Mouse (Mus musculus): ENCODE results near the gene Smyd5. TPM values are rescaled to one million over a fixed set of nuclear protein-coding genes. Genes with fewer than 3 reads are reported as not detected.
A peak's percentile ranks its signal among the peaks of the same experiment; 100 is the strongest.

The Smyd5 gene
- 43.6 and 45.8 TPM in 2 replicates for polyA plus RNA-seq (2014; fragmentation: Nextera tagmentation; extraction: Ambion mirVana)

DNA sequence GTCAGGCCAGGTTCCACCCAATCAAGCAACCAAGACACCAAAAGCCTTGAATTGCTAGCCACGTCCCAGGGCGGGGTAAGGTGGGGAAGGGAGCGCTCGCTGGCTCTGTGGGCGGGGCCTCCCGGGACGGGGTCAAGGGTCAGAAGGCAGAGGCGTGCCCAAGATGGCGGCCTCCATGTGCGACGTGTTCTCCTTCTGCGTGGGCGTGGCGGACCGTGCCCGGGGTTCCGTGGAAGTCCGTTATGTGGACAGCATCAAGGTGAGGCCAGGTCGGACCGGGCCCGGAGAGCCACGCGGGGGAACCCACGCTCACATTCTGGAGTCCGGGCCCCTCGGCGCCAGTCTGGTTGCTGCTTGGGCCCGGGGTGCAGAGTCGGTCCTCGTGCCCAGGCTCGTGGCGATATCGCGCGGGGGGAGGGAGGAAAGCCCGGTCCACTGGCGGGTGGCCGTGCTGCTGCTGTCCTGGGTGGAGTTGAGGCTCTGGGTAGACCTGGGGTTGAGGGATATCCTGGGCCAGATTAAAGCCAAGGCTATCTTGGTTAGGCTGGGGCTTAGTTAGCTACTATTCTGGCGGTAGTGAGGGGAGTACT is at the start of gene Smyd5:
Gene Smyd5 (plus strand): TSS at position 148 of the 590 bp plus-strand sequence.
- peak within 1 kb of the TSS; percentile 94 for H3K4me3 ChIP-seq (ENCODE audit: low read depth, low read length)
- H3K36me3 ChIP-seq (ENCODE audit: control insufficient read depth, insufficient read depth, low read length), result no peaks in the 10 kb centered on the region
- WGBS, result under 1% methylated on average over 36 of the region's 39 CpGs
- peak within 1 kb of the TSS; percentile 68 for H3K9ac ChIP-seq (replicated peaks; ENCODE audit: low read depth, low read length)
- ATAC-seq (ENCODE audit: insufficient number of reproducible peaks, insufficient read depth, low FRiP score, low read depth), result peak; percentile 87
- no peaks in the 10 kb centered on the region for H3K9me3 ChIP-seq (ENCODE audit: control insufficient read depth, low read depth, low read length)
- 0 out of 2 replicates have a peak, but pooled peaks cover 4% of the 10 kb centered on the region for H3K4me1 ChIP-seq (ENCODE audit: control insufficient read depth, insufficient read depth, low read length)
- peak within 1 kb of the TSS; percentile 69 for H3K4me2 ChIP-seq (replicated peaks; ENCODE audit: low read depth, low read length)
- H3K27ac ChIP-seq (ENCODE audit: low read length), result no peak within 1 kb of the TSS
- H3K27me3 ChIP-seq (ENCODE audit: control insufficient read depth, insufficient read depth, low read length), result no peaks in the 10 kb centered on the region

DNA sequence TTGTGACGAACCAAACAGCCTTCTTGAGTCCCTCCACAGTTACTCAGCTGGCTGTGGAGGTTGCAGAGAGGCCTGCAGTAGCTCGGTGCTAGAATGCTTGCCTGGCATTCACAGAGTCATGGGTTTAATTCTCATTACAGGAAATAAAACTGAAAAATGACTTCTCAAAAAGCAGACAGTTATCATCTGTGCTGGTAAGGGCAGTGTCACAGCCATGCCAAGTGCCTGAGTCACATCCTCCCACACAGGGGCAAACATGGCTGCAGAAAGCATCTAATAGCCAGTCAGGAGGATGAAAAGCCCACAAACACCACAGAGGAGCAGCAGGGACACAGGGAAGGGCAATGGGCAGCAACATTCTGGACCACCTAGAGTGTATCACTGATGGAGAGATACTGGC is 49.0 kb upstream of the Smyd5 start:
- no peak overlapping the region for H3K27ac ChIP-seq (ENCODE audit: low read length)

DNA sequence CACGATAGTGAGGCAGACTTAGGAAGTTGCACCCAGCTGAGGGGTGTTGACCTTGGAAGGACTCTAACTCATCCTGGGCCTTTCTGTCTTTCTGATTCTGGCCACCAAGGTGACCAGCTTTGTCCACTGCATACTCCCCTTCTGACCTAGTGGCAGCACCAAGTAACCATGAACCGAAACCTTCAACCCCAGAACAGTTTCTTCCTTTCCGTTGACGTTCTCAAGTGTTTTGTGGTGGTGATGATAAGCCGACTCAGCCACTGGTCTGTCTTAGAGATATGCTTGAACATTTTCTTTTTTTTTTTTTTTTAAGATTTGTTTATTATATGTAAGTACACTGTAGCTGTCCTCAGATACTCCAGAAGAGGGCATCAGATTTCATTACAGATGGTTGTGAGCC is 43.2 kb upstream of the Smyd5 start:
- Histone ChIP-seq H3K27ac (ENCODE audit: low read length) (no peak overlapping the region), H3K9ac (replicated peaks; ENCODE audit: low read depth, low read length) (no peak overlapping the region), H3K4me3 (ENCODE audit: low read depth, low read length) (no peak overlapping the region), H3K4me2 (replicated peaks; ENCODE audit: low read depth, low read length) (no peak overlapping the region), H3K36me3 (ENCODE audit: control insufficient read depth, insufficient read depth, low read length) (no peaks in the 10 kb centered on the region), H3K27me3 (ENCODE audit: control insufficient read depth, insufficient read depth, low read length) (no peaks in the 10 kb centered on the region), H3K4me1 (ENCODE audit: control insufficient read depth, insufficient read depth, low read length) (no peaks in the 10 kb centered on the region), H3K9me3 (ENCODE audit: control insufficient read depth, low read depth, low read length) (no peaks in the 10 kb centered on the region)
- WGBS, result 74% methylated on average over 5 of the region's 5 CpGs
- no peak for ATAC-seq (ENCODE audit: insufficient number of reproducible peaks, insufficient read depth, low FRiP score, low read depth)

More for the DNA sequence above, 49.0 kb upstream of the Smyd5 start:
- 0 out of 2 replicates have a peak, but pooled peaks cover 3% of the 10 kb centered on the region for H3K4me1 ChIP-seq (ENCODE audit: control insufficient read depth, insufficient read depth, low read length)
- no peak overlapping the region for H3K4me3 ChIP-seq (ENCODE audit: low read depth, low read length)
- WGBS, result 82% methylated on average over 2 of the region's 2 CpGs
- no peak overlapping the region for H3K9ac ChIP-seq (replicated peaks; ENCODE audit: low read depth, low read length)
- H3K4me2 ChIP-seq (replicated peaks; ENCODE audit: low read depth, low read length), result no peak overlapping the region
- H3K27me3 ChIP-seq (ENCODE audit: control insufficient read depth, insufficient read depth, low read length), result no peaks in the 10 kb centered on the region
- no peaks in the 10 kb centered on the region for H3K9me3 ChIP-seq (ENCODE audit: control insufficient read depth, low read depth, low read length)
- no peaks in the 10 kb centered on the region for H3K36me3 ChIP-seq (ENCODE audit: control insufficient read depth, insufficient read depth, low read length)
- ATAC-seq (ENCODE audit: insufficient number of reproducible peaks, insufficient read depth, low FRiP score, low read depth), result no peak

DNA sequence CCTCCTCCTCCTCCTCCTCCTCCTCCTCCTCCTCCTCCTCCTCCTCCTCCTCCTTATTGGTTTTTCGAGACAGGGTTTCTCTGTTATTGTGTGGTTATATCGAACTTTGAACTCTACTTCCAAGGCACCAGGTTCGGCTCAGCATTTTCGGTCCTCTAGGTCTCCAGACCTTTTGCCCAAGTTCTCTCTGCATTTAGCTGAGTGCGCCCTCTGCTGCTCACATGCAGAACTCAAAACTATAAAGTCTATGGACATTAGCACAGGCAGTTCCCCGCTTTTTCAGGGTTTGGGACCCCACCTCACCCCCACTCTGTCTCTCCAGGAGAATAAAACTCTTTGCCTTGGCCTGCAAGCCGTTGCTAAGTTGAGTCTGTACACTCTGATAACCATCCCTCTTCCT is 40.0 kb upstream of the Smyd5 start:
- no peak overlapping the region for H3K9ac ChIP-seq (replicated peaks; ENCODE audit: low read depth, low read length)
- WGBS, result 18% methylated on average over 6 of the region's 7 CpGs
- no peak overlapping the region for H3K4me2 ChIP-seq (replicated peaks; ENCODE audit: low read depth, low read length)
- H3K9me3 ChIP-seq (ENCODE audit: control insufficient read depth, low read depth, low read length), result no peaks in the 10 kb centered on the region
- no peaks in the 10 kb centered on the region for H3K27me3 ChIP-seq (ENCODE audit: control insufficient read depth, insufficient read depth, low read length)
- no peaks in the 10 kb centered on the region for H3K4me1 ChIP-seq (ENCODE audit: control insufficient read depth, insufficient read depth, low read length)
- H3K27ac ChIP-seq (ENCODE audit: low read length), result no peak overlapping the region
- H3K36me3 ChIP-seq (ENCODE audit: control insufficient read depth, insufficient read depth, low read length), result no peaks in the 10 kb centered on the region
- no peak for ATAC-seq (ENCODE audit: insufficient number of reproducible peaks, insufficient read depth, low FRiP score, low read depth)
- H3K4me3 ChIP-seq (ENCODE audit: low read depth, low read length), result no peak overlapping the region

DNA sequence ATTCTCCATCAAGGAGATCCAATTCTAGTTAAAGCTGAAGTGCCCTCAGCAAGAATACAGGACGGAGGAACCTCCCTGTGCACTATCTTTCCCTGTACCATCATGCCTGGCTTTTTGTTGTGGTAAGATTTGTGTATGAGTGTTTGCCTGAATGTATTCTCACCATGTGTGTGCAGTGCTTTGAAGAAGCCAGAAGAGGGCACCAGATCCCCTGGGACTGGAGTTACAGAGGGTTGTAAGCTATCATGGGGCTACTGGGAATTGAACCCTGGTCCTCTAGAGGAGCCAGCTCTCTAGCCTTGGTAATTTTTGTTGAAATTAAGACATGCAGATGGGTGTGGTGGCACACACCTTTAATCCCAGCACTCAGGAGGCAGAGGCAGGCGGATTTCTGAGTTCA is 36.4 kb upstream of the Smyd5 start:
- 79% methylated on average over 2 of the region's 2 CpGs for WGBS
- no peak overlapping the region for H3K4me3 ChIP-seq (ENCODE audit: low read depth, low read length)

DNA sequence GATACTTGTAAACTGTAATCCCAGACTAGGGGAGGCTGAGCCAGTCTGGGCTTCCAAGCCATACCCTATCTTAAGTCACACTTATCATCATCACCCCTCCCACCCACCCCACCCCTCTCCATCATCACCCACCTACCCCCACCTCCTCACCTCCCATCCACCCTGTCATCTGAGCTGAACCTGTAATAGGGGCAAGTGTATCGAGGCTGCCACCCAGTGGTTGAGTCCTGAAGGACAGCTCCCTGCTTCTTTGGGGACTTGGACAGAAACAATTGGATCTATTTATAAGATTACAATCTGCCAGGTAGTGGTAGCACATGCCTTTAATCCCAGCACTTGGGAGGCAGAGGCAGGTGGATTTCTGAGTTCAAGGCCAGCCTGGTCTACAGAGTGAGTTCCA is 34.6 kb upstream of the Smyd5 start:
- WGBS, result 18% methylated on average over 1 of the region's 1 CpGs
- no peaks in the 10 kb centered on the region for H3K27me3 ChIP-seq (ENCODE audit: control insufficient read depth, insufficient read depth, low read length)
- no peaks in the 10 kb centered on the region for H3K9me3 ChIP-seq (ENCODE audit: control insufficient read depth, low read depth, low read length)
- no peak overlapping the region for H3K9ac ChIP-seq (replicated peaks; ENCODE audit: low read depth, low read length)
- H3K4me3 ChIP-seq (ENCODE audit: low read depth, low read length), result no peak overlapping the region
- no peak overlapping the region for H3K4me2 ChIP-seq (replicated peaks; ENCODE audit: low read depth, low read length)
- no peak overlapping the region for H3K27ac ChIP-seq (ENCODE audit: low read length)
- no peak for ATAC-seq (ENCODE audit: insufficient number of reproducible peaks, insufficient read depth, low FRiP score, low read depth)
- H3K4me1 ChIP-seq (ENCODE audit: control insufficient read depth, insufficient read depth, low read length), result no peaks in the 10 kb centered on the region
- no peaks in the 10 kb centered on the region for H3K36me3 ChIP-seq (ENCODE audit: control insufficient read depth, insufficient read depth, low read length)

More for the DNA sequence above, 36.4 kb upstream of the Smyd5 start:
- Histone ChIP-seq H3K36me3 (ENCODE audit: control insufficient read depth, insufficient read depth, low read length) (no peaks in the 10 kb centered on the region), H3K4me2 (replicated peaks; ENCODE audit: low read depth, low read length) (no peak overlapping the region), H3K9me3 (ENCODE audit: control insufficient read depth, low read depth, low read length) (no peaks in the 10 kb centered on the region), H3K9ac (replicated peaks; ENCODE audit: low read depth, low read length) (no peak overlapping the region), H3K27me3 (ENCODE audit: control insufficient read depth, insufficient read depth, low read length) (no peaks in the 10 kb centered on the region), H3K27ac (ENCODE audit: low read length) (no peak overlapping the region), H3K4me1 (ENCODE audit: control insufficient read depth, insufficient read depth, low read length) (no peaks in the 10 kb centered on the region)
- ATAC-seq (ENCODE audit: insufficient number of reproducible peaks, insufficient read depth, low FRiP score, low read depth), result no peak

DNA sequence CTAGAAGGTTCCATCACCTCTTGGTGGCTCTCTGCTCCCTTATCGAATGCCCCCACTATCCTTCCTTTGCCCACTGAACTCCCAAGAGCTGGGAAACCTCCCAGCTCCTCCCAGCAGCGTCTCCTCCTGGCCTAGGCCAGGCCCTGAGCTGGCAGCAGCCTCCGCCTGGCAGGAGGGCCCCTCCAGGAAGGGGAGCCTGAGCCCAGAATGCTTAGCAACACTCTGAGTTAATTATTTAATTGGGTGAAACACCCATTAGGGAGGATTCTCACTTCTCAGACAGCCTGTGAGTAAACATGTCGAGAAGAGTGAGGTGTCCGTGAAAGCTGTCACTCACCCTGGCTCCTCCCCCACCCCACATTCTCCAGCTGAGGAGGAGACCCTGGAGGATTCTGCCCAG is 32.1 kb upstream of the Smyd5 start:
- Histone ChIP-seq H3K9ac (replicated peaks; ENCODE audit: low read depth, low read length) (no peak overlapping the region), H3K4me1 (ENCODE audit: control insufficient read depth, insufficient read depth, low read length) (no peaks in the 10 kb centered on the region), H3K4me3 (ENCODE audit: low read depth, low read length) (no peak overlapping the region), H3K36me3 (ENCODE audit: control insufficient read depth, insufficient read depth, low read length) (no peaks in the 10 kb centered on the region), H3K27ac (ENCODE audit: low read length) (no peak overlapping the region), H3K4me2 (replicated peaks; ENCODE audit: low read depth, low read length) (no peak overlapping the region), H3K27me3 (ENCODE audit: control insufficient read depth, insufficient read depth, low read length) (no peaks in the 10 kb centered on the region), H3K9me3 (ENCODE audit: control insufficient read depth, low read depth, low read length) (no peaks in the 10 kb centered on the region)
- 18% methylated on average over 5 of the region's 5 CpGs for WGBS
- ATAC-seq (ENCODE audit: insufficient number of reproducible peaks, insufficient read depth, low FRiP score, low read depth), result no peak

DNA sequence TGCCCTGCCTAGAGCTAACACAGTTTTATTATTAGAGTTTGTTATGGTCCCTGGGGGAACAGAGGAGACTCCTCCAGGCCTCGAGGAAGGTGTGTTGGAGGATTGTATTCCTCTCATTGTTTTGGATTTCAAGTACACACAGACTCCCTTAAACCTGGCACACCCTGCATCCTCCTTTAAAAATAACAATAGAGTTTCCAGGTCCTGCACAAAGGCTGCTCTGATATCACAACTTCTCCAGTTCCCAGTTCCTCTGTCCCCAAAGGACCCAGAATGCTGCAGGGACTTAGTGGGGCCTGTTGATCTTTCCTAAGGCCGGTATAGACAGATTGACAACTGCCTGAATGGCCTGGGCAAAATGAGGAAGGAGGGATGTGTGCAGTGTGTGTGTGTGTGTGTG is 29.2 kb upstream of the Smyd5 start:
- Histone ChIP-seq H3K9me3 (ENCODE audit: control insufficient read depth, low read depth, low read length) (no peaks in the 10 kb centered on the region), H3K36me3 (ENCODE audit: control insufficient read depth, insufficient read depth, low read length) (no peaks in the 10 kb centered on the region), H3K4me3 (ENCODE audit: low read depth, low read length) (no peak overlapping the region), H3K27ac (ENCODE audit: low read length) (no peak overlapping the region), H3K9ac (replicated peaks; ENCODE audit: low read depth, low read length) (no peak overlapping the region), H3K27me3 (ENCODE audit: control insufficient read depth, insufficient read depth, low read length) (peaks cover 2% of the 10 kb centered on the region; the same call in 1 of the 2 replicates), H3K4me1 (ENCODE audit: control insufficient read depth, insufficient read depth, low read length) (no peaks in the 10 kb centered on the region), H3K4me2 (replicated peaks; ENCODE audit: low read depth, low read length) (no peak overlapping the region)
- WGBS, result 51% methylated on average over 2 of the region's 2 CpGs
- no peak for ATAC-seq (ENCODE audit: insufficient number of reproducible peaks, insufficient read depth, low FRiP score, low read depth)

DNA sequence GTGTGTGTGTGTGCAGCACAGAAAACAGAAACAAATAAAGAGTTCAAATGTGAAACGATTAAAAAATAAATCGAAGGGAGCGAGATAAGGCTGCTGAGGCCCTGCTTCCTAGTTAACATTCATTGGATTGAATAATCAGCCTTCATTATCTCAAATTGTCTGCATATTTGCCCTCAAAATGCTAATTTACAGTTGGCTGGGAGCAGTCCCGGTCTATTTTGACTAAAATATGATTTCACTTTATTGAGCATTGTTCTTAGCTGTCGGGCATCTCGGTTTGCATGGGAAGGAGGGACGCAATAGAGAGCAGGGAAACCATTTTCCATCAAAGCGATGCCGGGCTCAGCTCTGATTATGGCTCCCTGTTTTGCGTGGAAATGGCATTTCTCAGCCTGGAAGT is 28.8 kb upstream of the Smyd5 start:
- Histone ChIP-seq H3K9ac (replicated peaks; ENCODE audit: low read depth, low read length) (no peak overlapping the region), H3K9me3 (ENCODE audit: control insufficient read depth, low read depth, low read length) (no peaks in the 10 kb centered on the region), H3K4me1 (ENCODE audit: control insufficient read depth, insufficient read depth, low read length) (no peaks in the 10 kb centered on the region), H3K36me3 (ENCODE audit: control insufficient read depth, insufficient read depth, low read length) (no peaks in the 10 kb centered on the region), H3K27ac (ENCODE audit: low read length) (no peak overlapping the region), H3K4me3 (ENCODE audit: low read depth, low read length) (no peak overlapping the region), H3K4me2 (replicated peaks; ENCODE audit: low read depth, low read length) (no peak overlapping the region), H3K27me3 (ENCODE audit: control insufficient read depth, insufficient read depth, low read length) (peaks cover 6% of the 10 kb centered on the region)
- 81% methylated on average over 10 of the region's 10 CpGs for WGBS
- no peak for ATAC-seq (ENCODE audit: insufficient number of reproducible peaks, insufficient read depth, low FRiP score, low read depth)
